Mouse (Mus musculus) gastrocnemius, adult 2 months (tissue): ENCODE measurements at regions not wholly inside any gene's neighbourhood (a gene's known extent, or its start where the extent isn't known, plus 50 kb on each side); places are given as distances from the start of the nearest gene placed in this dataset.

Experiments
- DNase-seq: peaks from one replicate; pipeline ENCODE4 v3.0.0; 2022
- H3K27ac ChIP-seq: fragments of 200-600 bp; 2 replicates; pipeline ENCODE4 v1.8.1; 2022; ENCODE audit warnings: mild to moderate bottlenecking
- H3K4me3 ChIP-seq: fragments of 200-600 bp; 2 replicates; pipeline ENCODE4 v1.8.1; 2022; ENCODE audit warnings: mild to moderate bottlenecking, moderate library complexity
- CTCF ChIP-seq: fragments of 200-600 bp; IDR thresholded peaks from 2 replicates; pipeline ENCODE4 v1.8.1; 2022; ENCODE audit warnings: antibody characterized with exemption, mild to moderate bottlenecking, moderate library complexity
- intact Hi-C: fragments of 180-260 bp; cut with DNase I; formaldehyde crosslinking; loops from one replicate; pipeline ENCODE4 v1.15.1; 2025

DNA sequence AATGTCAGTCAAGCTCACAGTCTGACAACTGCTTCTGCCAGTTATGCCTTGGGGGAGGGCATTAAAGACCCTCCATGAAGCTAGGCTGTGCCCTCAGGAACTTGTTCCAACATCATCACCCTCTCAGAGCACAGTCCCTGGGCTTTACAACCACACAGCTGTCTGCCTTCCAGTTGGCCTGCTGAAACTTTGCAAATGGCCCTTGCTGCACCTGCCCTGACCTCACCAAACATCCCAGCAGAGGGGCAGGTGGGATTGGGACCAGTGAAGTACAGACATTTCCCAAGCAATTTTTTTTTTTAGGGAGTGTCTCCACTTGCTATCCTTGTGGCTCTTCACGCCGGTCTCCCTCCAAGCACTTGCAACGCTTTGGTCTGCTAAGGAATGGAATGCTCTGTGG lies 130.9 kb downstream of the Sox9 start:
- intact Hi-C loops: no loop called here
- H3K27ac ChIP-seq: no peak overlapping the region
- TF ChIP-seq CTCF: no peak
- no peak overlapping the region for H3K4me3 ChIP-seq
- DNase-seq: no peak

DNA sequence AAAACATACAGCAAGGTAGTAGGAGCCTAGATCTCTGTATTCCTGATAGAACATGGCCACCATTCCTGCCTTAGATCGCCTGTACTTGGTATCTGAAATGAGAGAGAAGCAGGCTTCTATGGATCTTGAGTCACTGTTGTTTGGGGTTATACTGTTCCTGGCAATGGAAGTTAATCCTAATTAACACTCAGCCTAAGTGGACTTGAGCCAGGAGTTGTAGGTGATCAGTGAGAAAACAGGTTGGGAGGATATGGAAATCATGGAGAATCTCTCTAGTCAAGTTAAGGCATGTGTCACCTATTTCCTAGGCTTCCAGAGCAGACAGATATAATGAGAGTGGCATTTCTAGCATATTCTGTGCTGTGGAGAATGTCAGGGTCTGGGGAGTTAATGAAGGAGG lies 134.9 kb downstream of the Sox9 start:
- Histone ChIP-seq H3K27ac (no peak overlapping the region), H3K4me3 (no peak overlapping the region)
- intact Hi-C loops: no loop called here
- no peak for DNase-seq
- no peak for TF ChIP-seq CTCF

DNA sequence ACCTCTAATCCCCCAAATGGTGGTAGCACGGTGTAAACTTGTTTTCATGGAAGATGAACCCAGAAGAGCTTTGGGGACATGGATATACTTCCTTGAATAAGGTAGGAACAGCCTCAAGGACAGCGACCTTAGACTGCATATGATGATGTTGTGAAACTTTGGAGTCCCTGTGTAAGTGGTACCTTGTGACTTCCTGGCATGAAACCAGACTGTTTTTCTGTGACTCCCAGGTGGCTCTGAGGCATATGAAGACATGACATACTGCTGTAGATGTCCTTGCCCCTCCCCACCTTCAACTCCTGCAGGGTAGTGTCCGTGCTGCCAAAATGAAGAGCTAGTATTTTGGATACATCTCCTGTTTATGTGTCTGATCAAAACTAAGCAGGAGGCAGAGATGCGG lies 138.1 kb downstream of the Sox9 start:
- no peak for DNase-seq
- Histone ChIP-seq H3K4me3 (no peak overlapping the region), H3K27ac (no peak overlapping the region)
- no peak for TF ChIP-seq CTCF
- intact Hi-C loops: no loop called here

DNA sequence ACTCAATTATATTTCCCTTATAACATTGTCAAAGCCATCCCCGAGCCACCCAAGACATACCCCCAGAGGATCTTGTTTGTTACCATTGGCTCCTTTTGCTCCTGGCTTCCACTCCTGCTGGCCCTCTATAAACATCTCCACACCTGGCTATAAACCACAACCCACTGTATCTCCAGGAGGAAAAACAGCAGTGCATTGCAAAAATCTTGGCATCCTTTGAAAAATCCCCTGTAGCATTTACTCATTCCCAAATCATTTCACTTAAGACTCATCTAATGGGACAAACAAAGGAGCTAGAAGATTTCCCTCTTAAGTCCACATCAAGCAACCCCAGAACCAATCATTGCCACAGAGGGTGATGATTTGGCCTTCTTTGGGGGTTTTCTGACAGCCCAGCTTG lies 142.6 kb downstream of the Sox9 start:
- H3K4me3 ChIP-seq: no peak overlapping the region
- no peak overlapping the region for H3K27ac ChIP-seq
- intact Hi-C loops: no loop called here
- TF ChIP-seq CTCF: no peak
- DNase-seq: no peak

DNA sequence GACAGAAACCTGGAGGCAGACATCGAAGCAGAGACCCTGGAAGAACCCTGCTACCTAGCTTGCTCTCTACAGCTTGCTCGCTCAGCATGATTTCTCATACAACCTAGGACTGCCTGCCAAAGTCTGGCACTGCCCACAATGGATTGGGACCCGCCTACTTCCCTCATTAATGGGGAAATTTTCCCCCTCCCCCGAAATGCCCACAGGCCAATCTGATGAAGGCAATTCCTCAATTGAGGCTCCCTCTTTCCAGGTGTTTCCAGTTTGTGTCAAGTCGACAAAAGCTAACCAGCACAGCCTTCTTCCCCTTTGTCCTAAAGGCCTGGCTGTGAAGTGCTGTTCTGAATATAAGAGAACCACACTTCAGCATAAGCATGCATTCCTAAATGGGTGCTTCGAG lies 143.1 kb downstream of the Sox9 start:
- Histone ChIP-seq H3K4me3 (no peak overlapping the region), H3K27ac (no peak overlapping the region)
- no peak for DNase-seq
- intact Hi-C loops: no loop called here
- no peak for TF ChIP-seq CTCF

DNA sequence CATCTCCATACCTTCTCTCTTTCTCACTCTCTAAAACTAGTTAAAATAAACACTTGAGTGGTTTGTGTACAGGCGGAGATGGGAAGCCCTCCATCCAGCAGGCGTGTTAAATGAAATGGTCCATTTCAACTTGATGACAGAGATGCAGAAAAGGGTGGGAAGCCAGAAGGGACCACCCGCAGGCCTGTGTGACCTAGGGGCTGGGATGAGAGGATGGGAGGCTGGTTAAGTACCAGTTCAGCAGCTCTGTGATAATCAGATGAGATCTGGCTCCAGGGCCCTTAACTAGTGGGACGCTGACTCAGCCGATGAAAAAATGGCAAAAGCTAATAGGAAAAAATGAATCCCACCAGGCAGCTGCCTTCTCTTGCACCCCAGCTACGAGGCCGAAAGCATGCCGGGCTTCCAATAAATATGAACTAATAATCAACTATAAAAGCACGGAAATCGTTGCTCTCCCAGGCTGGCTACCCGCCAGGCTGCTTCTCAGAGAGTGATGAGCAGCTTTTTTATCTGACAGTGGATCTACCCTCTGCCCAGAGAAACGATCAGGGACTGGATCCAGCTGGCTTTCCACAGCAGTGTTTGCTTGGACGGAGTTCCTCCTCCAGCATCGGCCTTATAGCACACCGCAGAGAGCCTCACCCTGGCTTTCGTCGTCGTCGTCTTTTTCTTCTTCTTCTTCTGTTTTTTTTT lies 144.5 kb downstream of the Sox9 start:
- DNase-seq: peak; percentile 55
- Histone ChIP-seq H3K27ac (no peak overlapping the region), H3K4me3 (no peak overlapping the region)
- intact Hi-C loops: no loop called here
- no peak for TF ChIP-seq CTCF

DNA sequence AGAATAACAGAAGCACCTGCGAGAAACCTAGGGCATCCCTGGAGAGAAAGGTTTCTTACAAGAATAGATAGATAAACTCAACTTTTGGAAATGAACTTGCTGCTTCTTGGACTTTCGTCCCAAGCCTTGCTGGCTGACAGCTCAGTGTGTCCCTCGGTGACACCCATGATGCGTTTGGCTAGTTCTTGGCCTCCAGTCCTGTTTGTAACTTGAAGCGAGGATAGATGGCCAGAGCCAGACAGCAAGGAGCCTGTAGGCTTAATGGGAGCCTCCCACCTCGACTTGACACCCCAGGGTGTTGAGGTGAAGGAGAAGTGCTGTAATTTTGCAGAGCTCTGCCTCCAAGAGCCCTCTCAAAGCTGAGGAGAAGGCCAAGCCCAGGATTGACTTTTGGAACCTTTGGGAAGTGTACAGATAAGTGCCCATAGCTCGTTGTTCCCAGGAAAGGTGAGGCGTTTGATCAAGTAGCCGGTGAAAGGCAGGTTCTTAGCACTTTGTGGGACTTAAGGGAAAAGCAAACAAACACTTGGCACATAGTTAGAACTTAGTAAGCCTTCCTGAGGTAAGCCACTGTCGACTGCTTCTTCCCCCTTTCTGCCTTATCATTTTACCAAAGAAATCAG lies 148.3 kb downstream of the Sox9 start:
- peak; percentile 61 for DNase-seq
- no peak for TF ChIP-seq CTCF
- Histone ChIP-seq H3K27ac (peak overlapping the region; percentile 48; the same call in 1 of the 2 replicates), H3K4me3 (no peak overlapping the region)
- intact Hi-C loops: no loop called here

DNA sequence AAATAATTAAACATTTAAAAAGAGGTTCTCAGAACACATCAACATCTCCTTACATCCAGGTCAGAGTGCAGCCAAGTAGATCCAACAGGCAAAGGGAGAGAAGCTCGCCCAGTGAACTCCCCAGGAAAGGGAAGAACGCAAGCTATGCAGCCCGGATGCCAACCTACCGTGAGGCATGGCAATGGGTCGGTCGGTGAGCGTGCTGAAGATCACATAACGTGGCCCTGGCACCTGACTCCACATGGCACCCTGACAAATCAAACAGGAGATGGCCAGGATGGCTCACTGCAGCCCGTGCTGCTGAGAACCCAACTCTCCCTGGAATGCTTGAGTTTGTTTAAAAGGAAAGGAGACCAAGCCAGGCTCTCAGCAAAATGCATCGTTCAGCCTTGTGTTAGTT lies 156.0 kb downstream of the Sox9 start:
- TF ChIP-seq CTCF: no peak
- peak; percentile 47 for DNase-seq
- Histone ChIP-seq H3K4me3 (no peak overlapping the region), H3K27ac (no peak overlapping the region)
- intact Hi-C loops: no loop called here

DNA sequence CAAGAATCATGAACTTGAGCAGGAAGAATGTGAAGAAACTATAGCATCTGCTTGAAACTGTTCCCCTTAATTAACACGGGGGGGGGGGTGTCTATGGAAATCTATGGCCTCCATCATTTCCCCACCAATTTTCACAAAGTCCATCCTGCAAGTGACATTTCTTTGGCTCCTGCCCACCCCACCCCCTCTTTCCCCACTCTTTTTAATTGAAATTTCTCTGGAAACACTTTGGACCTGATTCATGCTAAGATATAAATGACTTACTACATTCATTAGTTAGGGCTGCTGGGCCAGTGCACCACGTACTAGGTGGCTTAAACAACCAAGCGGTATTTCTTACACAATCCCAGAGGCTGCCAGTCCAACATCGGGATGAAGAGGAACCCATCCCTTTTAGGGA lies 169.4 kb downstream of the Sox9 start:
- no peak overlapping the region for H3K4me3 ChIP-seq
- DNase-seq: no peak
- intact Hi-C loops: no loop called here

DNA sequence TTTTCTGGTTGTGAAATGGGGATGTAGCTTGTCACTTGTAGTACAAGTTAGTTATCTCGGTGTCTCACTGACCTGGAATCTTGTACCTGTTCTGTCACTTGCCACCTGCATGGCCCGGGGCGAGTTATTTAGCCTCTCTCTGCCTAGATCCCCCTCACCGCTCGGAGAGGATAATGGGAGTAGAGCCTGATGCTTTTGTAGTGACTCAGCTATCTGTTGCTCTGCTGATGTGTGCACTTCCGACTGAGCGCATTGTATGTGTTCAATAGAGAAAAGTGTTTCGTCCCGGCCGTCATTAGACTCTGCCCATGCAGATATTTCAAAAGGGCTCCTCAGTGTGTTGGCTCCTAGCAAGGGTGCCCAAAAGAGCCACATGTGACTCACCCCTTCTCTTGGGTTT lies 170.3 kb downstream of the Sox9 start:
- no peak overlapping the region for H3K27ac ChIP-seq
- no peak for TF ChIP-seq CTCF
- no peak overlapping the region for H3K4me3 ChIP-seq
- DNase-seq: no peak
- intact Hi-C loops: no loop called here

More for the DNA sequence above, 169.4 kb downstream of the Sox9 start:
- no peak for TF ChIP-seq CTCF
- H3K27ac ChIP-seq: no peak overlapping the region

DNA sequence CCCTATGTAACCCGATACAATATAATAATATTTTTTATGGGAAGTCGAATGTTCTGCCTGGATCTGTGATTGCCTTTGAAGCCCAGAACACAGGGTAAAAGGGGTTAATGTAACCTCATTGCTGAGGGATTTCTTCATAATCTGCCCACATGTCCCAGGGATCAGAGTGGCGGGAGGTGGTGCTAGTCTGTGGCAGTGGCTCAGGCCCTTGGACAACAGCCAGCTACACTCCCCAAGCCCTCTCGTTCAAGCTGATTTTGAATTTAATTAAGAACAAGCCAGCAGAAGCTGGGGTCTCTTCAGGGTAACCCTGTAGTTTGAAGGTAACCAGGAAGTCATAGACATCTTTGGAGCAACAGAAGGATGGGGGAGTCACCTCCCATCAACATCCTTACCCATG lies 171.5 kb downstream of the Sox9 start:
- intact Hi-C loops: no loop called here
- H3K27ac ChIP-seq: no peak overlapping the region
- no peak for TF ChIP-seq CTCF
- no peak overlapping the region for H3K4me3 ChIP-seq
- no peak for DNase-seq

DNA sequence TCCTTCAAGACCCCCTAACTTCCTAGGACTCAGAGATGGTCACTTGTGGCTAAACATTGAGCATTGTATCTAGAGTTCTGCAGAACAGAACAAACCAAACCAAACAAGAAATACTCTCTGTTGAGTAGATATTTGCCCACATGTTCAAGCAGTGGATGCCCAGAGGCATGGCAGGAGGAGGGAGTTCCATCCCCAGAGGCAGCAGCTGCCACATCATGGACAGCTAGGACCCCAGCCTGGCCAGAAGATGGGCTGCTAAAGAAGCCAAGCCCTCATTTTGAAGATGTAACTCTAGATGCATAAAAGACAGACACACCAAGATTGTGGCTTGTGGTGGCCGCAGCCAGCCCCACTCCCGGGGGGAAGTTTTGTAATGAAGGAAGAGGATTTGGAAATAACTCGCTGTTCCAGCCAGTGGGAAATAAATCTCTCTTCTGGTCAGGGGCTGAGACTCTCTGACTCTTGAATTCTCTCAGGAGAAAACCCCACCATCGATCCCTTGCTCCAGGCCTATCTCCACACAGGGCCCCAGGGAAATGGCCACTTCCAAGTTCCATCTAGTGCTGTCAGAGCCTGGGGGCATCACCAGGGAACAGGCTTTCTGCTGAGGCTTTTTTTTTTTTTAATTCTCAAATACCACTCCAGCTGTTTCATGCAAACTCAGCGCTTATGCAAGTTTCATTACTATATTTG lies 174.9 kb downstream of the Sox9 start:
- peak; percentile 45 for DNase-seq
- Histone ChIP-seq H3K27ac (no peak overlapping the region), H3K4me3 (no peak overlapping the region)
- intact Hi-C loops: no loop called here
- TF ChIP-seq CTCF: no peak

DNA sequence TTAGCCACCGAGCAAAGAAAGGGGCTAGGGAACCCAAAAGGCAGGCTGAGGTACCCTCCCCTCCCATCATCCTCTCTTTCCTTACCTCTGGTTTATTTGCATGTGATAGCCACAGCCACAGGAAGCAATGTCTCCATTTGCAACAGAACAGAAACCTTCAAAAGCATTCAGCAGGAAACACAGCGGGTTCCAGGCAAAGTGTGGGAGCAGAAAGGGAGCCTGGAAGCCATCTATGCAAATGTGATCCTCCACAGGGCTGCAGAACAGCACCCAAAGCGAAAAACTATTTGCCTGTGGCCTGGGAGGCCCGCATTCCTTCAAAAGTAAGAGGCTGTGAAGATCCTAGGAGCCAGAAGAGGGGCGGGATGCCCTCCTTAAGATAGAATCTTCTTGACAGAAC lies 177.6 kb downstream of the Sox9 start:
- H3K4me3 ChIP-seq: no peak overlapping the region
- DNase-seq: no peak
- TF ChIP-seq CTCF: no peak
- intact Hi-C loops: no loop called here
- H3K27ac ChIP-seq: no peak overlapping the region
